Mouse (Mus musculus) naive thymus-derived CD4-positive, alpha-beta T cell, adult 5 months (primary cell): ENCODE data around the gene Gm16430. TPM values are rescaled to one million over a fixed set of nuclear protein-coding genes. Genes with fewer than 3 reads are reported as not detected.

Experiments used
- polyA plus RNA-seq: library from polyadenylated mRNA; unstranded; fragments of 100-300 nt; shearing (Covaris generic); gene quantifications from one replicate; pipeline ENCODE4 v1.2.1, GENCODE M21; 2017

Gm16430 gene
- polyA plus RNA-seq: not detected

GRCm38 (mm10) chrX:54621911-54622310, at the start of gene Gm16430:
Gene Gm16430, plus strand, starts transcription at chrX:54622211.

Other genes with a start within 250 kb of the Gm16430 start
- not detected for gene Gm16405, start 91.0 kb upstream of the Gm16430 start, polyA plus RNA-seq